Mouse (Mus musculus) CD4-positive, CD25-positive, alpha-beta regulatory T cell, adult 2 months (primary cell): ENCODE measurements around the gene Sprr2j-ps.

ENCODE experiments used
- DNase-seq: peaks from one replicate; pipeline ENCODE4 v3.0.0-alpha.2; 2012; ENCODE audit warnings: low read depth, low spot score

Gene Sprr2j-ps

DNA sequence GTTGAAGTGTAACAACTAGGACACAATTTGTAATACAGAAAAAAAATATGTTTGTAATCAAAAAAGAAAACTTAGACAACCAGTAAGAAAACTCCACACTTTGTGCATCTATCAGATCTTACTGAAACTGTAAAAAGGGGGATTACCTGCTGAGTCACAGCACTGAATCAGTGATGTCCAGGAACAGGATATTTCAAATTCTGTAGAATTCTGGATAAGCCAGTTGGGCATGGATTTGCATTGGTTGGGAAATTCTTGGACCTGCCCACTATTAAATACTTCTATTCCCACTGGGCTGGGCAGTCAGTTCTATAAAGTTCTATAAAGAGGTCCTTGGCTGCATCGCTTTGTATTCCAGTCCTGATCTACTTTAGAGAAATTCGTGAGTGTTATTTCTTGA lies at the start of gene Sprr2j-ps:
Gene Sprr2j-ps, plus strand, starts transcription at position 301 of the 400 bp plus-strand sequence.
- DNase-seq: no peak

DNA sequence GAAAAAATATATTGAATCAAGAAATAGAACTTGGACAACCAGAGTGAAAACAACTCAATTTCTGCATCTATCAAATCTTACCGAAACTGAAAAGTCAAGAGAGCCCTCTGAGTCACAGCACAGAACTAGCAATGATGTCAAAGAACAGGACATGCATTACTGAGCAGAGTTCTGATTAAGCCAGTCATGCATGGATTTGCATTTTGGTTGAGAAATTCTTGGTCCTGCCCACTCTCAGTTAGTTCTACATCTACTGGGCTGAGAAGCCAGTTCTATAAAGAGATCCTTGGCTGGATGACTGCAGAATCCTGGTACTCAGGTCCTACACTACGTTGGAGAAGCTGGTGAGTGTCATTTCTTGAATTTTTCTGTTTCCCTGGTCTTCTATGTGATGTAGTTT lies 44.3 kb upstream of the Sprr2j-ps start:
- no peak for DNase-seq

DNA sequence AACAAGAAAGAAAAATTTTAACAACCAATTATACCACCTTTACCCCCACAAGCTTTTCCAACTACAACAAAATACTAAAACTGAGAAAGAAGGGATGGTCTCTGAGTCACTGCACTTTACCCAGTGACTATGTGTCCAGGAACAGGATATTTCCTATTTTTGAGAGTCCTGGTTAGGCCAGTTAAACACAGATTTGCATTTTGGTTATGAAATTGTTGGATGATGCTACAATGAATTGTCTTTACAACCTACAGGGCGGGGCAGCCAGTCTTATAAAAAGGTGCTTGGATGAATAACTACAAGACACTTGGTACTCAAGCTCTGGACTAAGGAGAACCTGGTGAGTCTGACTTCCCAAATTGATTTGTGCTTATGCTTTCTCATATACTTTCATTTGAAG lies 32.5 kb upstream of the Sprr2j-ps start, which contains the start of gene Sprr2h:
Gene Sprr2h, plus strand, starts transcription at position 301 of the 400 bp plus-strand sequence.
- DNase-seq: no peak

DNA sequence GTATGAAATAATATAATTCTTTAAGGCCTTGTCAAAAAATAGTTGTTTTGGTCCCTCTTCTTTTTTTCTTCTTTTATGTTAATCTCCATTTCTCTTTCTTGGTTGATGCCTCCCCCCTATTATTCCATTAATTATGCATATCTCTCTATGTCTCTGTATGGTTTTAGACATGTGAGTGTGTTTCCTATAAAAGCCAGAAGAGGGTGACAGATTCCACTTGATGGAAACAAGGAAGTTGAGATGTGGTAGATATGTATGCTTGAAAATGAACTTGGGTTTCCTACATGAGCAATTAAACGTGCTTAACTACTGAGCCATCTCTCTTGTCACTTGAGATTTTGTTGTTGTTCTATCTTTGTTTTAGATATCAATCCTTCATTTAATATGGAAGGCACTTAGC lies 23.6 kb upstream of the Sprr2j-ps start:
- DNase-seq: no peak

DNA sequence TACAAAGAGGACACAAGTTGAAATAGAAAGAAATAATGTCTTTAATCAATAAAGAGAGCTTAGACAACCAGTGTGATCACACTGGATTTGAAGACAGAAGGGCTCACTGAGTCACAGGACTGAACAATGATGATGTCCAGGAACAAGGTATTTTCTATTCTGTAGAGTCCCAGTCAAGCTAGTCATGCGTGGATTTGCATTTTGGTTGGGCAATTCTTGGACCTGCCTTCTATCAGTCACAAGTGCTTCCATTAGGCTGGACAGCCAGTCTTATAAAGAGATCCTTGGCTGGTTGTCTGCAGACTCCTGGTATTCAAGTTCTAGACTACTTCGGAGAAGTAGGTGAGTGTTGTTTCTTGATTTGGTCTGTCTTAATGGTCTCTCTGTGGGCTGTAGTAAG lies 10.2 kb upstream of the Sprr2j-ps start, which contains the start of gene Sprr2i:
Gene Sprr2i, plus strand, starts transcription at position 301 of the 400 bp plus-strand sequence.
- no peak for DNase-seq

DNA sequence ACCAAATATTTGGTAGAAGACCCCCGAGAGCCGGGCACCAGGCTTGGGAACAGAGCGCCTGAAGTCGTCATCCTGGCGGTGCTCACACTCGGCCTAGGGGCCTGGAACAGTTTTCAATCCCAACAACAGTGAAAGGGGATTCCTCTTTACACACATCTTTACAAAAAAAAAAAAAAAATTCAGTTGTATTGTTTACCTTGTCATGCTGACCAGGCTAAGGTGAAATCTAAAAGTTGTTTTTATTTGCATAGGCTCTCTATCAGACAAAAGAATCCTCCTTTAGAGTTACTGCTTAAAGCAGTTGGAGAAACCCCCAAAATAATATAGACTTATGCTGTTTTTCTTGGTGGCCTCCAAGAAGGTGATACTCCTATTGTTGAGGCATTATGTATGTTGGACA lies 11.4 kb downstream of the Sprr2j-ps start, which contains the start of gene Gm9774:
Gene Gm9774, minus strand, starts transcription at position 101 of the 400 bp plus-strand sequence.
- DNase-seq: no peak

DNA sequence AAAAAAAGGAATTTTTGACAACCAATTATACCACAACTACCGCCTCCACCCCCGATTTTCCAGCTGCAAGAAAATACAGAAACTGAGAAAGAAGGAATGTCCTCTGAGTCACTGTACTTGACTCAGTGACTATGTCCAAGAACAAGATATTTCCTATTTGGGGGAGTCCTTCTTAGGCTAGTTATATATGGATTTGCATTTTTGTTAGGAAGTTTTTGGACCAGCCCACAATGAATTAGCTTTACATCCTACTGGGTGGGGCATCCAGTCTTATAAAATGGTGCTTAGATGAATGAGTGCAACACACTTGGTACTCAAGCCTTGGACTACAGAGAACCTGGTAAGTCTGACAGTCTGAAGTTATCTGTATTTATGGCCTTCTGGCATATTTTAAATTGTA lies 14.4 kb downstream of the Sprr2j-ps start, which contains the start of gene Sprr2k:
Gene Sprr2k, plus strand, starts transcription at position 301 of the 400 bp plus-strand sequence.
- DNase-seq: no peak

DNA sequence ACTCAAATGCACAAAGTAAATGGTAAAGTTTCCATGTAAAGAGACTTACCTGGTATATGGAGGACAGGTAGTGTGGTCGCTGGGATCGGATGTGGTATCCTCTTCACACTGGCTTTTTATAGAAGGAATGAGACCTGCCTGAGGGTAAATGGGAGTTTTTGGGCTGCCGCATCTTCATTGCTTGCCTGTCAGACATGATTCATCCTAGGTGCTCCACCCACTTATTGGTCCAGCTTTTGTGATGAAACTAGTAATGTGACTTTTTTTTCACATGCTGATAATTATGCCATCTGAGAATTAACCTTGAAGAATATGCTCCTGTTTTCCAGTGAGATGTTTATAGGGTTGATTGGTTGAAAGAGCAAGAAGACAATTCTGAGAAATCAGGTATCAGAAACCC lies 20.8 kb downstream of the Sprr2j-ps start, which contains the start of gene Sprr1b:
Gene Sprr1b, minus strand, starts transcription at position 101 of the 400 bp plus-strand sequence.
- no peak for DNase-seq

DNA sequence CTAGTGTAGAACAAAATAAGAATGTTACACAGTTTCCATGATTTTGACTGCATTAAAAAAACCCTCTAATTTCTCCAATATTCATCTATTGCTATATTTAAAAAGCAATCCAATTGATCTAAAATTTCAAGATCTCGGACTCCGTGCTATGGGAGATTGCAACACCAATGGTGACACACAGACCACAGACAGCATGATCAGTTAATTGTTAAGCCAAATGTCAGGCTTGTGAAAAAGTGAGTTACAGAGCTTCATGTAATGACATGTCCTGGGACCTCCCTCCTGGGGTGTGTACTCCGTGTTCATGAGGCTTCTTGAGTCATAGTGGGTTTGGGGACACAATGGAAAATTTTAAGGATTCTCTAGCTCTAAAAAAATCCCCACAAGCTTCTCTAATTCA lies 22.3 kb downstream of the Sprr2j-ps start:
- DNase-seq: no peak

DNA sequence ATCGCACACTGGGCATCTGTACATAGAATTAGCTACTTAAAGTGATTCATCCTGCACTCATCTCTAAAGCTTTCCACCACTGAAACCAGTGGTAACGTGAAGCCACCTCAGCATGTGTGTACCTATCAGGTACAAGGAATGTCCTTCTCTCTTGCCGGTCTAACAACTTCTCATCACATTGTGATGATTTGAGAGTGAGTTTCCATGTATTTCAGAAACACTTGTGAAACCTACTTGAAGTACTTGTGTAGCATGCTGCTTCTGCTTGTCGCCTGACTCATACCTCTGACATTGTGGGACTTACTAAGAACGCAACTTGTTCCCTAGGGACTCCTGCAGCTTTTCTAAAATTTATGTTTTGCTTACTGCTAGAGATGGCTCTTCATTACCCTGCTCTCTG lies 37.3 kb downstream of the Sprr2j-ps start:
- no peak for DNase-seq

DNA sequence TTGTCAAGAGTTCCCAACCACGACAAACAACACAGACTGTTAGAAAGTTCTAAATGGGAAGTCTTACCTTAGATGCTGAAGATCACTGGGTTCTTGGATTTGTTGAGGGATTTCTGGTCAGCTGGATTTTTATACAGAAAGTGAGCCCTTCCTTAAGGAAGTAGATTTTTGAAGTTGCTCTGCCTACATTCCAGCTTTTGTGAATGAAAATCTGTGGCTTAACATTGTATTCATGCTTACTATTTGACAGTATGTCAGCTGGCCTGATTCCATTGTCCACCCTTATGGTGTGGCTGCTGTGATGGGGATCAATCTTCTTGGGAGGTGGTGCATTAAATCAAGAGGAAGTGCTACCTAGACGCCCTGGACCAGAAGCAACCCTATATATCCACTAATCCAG lies 40.7 kb downstream of the Sprr2j-ps start, which contains the start of gene Sprr3:
Gene Sprr3, minus strand, starts transcription at position 101 of the 400 bp plus-strand sequence.
- DNase-seq: no peak

DNA sequence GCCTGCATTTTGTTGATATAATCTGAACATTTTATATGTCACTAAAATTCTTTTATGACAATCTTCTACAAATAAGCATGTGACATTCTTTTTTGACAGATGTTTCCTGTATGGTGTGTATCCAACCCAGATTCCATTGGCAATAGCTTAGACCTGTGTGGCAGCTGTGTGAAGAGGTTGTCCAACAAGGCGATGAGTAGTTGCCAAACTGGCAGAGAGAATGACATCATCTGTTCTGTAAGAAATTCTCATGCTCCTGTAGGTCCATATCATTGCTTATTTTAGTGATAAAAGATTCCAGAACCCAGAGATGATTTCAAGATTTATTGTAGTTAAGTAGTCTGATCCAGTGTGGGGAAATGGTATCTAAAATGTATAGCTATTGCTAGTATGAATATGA lies 48.7 kb downstream of the Sprr2j-ps start:
- no peak for DNase-seq

DNA sequence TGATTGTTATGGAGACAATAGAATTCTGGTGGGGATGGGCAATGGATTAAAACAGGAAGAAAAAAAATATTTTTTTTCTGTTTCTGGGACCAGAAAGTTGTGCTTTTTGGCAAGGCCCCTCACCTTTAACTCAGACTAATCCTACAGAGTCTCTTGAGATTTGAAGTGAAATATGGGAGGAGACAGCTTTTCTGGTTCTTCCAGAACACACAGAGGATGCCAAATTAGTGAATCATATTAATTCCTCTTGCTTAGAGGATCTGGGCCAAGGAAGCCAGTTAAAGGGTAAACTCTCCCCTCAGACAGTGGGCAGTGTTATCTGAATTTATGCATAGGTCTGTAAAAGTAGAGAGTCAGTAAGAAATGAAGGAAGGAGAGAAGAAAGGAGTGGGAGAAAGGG lies 49.5 kb downstream of the Sprr2j-ps start:
- DNase-seq: no peak
